Mouse (Mus musculus): ENCODE results near the gene Rbms3. TPM values are rescaled to one million over a fixed set of nuclear protein-coding genes. Genes with fewer than 3 reads are reported as not detected.

Rbms3 gene
- polyA plus RNA-seq, 1 experiment from 2014 or later, result 98.2 TPM

DNA sequence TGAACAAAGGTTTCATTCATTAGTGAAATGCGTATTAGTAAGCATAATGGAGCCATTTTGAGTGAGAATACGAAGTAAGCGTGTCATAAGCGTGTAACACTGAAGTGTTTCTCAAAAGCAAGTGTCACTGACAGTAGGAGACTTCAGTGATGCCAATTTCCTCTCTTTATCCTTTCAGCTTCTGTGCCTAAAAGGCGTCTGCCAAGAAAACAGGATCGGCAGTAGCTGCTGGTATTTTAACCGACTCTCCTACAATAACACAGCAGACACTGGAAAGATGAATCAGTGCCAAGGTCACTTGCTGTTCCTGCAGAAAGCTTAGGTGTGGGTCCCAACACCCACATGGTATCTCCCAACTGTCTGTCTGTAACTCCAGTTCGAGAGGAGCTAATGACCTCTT lies 985.1 kb downstream of the Rbms3 start:
- ATAC-seq (ENCODE audit: insufficient number of reproducible peaks, insufficient read depth, low FRiP score, low TSS enrichment, low read depth), result no peak

DNA sequence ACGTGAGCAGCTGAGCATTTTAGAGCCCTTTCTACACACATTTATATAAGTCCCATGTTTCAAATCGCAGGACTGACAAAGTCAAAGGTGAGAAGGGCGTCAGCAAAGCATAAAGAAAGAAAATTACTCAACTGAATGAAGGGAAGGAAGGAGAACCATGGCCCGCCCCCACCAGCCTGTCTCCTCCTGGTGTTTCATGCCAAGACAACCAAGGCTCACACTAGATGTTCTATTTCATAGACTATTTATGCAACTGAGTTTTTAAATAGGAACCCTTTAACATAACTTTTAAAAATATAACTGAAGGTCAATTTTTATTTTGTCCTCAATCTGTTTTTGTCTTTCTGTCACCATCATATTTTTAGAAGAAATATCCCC lies 989.4 kb downstream of the Rbms3 start:
- Histone ChIP-seq H3K9me3 (no peaks in the 10 kb centered on the region), H3K9ac (no peak overlapping the region), H3K36me3 (peaks cover 16% of the 10 kb centered on the region), H3K4me3 (no peak overlapping the region), H3K4me1 (peaks cover 10% of the 10 kb centered on the region), H3K4me2 (no peak overlapping the region), H3K27ac (no peak overlapping the region), H3K27me3 (no peaks in the 10 kb centered on the region)
- ATAC-seq (ENCODE audit: insufficient number of reproducible peaks, insufficient read depth, low FRiP score, low TSS enrichment, low read depth), result no peak
- WGBS, result 75% methylated on average over 4 of the region's 4 CpGs

More for the DNA sequence above, 985.1 kb downstream of the Rbms3 start:
- Histone ChIP-seq H3K27me3 (no peaks in the 10 kb centered on the region), H3K36me3 (0 out of 2 replicates have a peak, but pooled peaks cover 7% of the 10 kb centered on the region), H3K4me1 (peaks cover 9% of the 10 kb centered on the region), H3K4me2 (no peak overlapping the region), H3K4me3 (no peak overlapping the region), H3K27ac (no peak overlapping the region), H3K9me3 (no peaks in the 10 kb centered on the region), H3K9ac (no peak overlapping the region)
- 65% methylated on average over 8 of the region's 8 CpGs for WGBS

DNA sequence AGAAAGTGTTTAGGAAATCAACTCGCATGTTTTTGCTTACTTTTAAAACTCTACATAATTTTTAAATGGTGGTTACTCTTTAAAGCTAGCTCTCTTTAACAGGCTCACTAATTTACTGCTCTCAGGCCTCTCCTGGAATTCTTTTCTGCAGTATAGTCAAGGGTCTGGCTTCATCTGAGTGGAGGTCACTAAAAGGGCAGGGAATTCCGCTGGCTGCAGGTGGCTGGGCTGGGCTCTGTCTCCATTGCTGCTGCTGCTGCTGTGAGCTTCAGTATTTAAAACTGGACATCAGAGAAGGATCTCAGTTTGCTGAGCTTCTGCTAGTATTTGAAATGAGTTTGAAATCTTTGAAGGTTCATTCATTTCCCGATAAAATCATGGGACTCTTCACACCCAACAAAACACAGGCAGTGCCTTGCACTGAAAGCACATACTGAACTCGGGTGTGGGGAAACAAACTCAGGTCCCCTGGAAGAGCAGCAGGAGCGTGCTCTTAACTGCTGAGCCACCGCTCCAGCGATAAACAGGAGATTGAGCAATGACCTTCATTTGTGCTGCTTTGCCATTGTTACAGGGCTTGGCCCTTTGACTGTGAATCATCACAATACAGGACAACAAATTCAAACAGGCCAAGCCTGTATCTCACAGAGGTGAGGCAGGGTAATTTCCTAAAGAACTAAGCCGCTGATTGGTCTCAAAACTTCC lies 990.0 kb downstream of the Rbms3 start:
- H3K4me3 ChIP-seq, result no peak overlapping the region
- no peaks in the 10 kb centered on the region for H3K9me3 ChIP-seq
- no peak overlapping the region for H3K4me2 ChIP-seq
- no peak overlapping the region for H3K9ac ChIP-seq
- H3K27me3 ChIP-seq, result no peaks in the 10 kb centered on the region
- peaks cover 10% of the 10 kb centered on the region for H3K4me1 ChIP-seq
- H3K36me3 ChIP-seq, result peaks cover 18% of the 10 kb centered on the region
- no peak overlapping the region for H3K27ac ChIP-seq
- 64% methylated on average over 8 of the region's 8 CpGs for WGBS
- no peak for ATAC-seq (ENCODE audit: insufficient number of reproducible peaks, insufficient read depth, low FRiP score, low TSS enrichment, low read depth)

GRCm38 (mm10) chr9:116633786-116634185 lies 995.9 kb downstream of the Rbms3 start:
- Histone ChIP-seq H3K4me3 (no peak overlapping the region), H3K27me3 (no peaks in the 10 kb centered on the region), H3K9ac (no peak overlapping the region), H3K36me3 (peaks cover 15% of the 10 kb centered on the region), H3K27ac (no peak overlapping the region), H3K4me1 (no peaks in the 10 kb centered on the region), H3K9me3 (peaks cover 4% of the 10 kb centered on the region), H3K4me2 (no peak overlapping the region)
- WGBS, result 63% methylated on average over 5 of the region's 5 CpGs
- ATAC-seq (ENCODE audit: insufficient number of reproducible peaks, insufficient read depth, low FRiP score, low TSS enrichment, low read depth), result no peak

DNA sequence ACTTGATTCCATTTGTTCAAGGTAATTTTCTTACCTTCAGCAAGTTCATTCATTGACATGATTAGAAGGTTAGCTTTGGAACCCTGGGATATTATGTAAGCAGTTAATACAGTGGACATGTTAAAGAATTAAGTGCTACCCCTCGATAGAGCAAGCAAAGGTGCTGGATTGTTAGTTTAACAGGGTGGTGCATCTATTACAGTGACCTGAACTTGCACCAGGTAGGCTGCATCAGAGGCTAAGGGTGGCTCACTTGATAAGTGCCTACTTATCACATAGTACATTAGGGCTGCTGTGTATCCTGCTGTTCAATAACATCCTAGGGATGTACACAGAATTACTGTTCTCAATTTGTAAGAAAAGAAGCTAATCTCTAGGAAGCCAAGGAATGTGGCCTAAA lies 996.6 kb downstream of the Rbms3 start:
- Histone ChIP-seq H3K4me1 (no peaks in the 10 kb centered on the region), H3K36me3 (peaks cover 15% of the 10 kb centered on the region), H3K9me3 (peaks cover 4% of the 10 kb centered on the region), H3K9ac (no peak overlapping the region), H3K4me3 (no peak overlapping the region), H3K27me3 (no peaks in the 10 kb centered on the region), H3K4me2 (no peak overlapping the region), H3K27ac (no peak overlapping the region)
- 87% methylated on average over 1 of the region's 1 CpGs for WGBS
- no peak for ATAC-seq (ENCODE audit: insufficient number of reproducible peaks, insufficient read depth, low FRiP score, low TSS enrichment, low read depth)

DNA sequence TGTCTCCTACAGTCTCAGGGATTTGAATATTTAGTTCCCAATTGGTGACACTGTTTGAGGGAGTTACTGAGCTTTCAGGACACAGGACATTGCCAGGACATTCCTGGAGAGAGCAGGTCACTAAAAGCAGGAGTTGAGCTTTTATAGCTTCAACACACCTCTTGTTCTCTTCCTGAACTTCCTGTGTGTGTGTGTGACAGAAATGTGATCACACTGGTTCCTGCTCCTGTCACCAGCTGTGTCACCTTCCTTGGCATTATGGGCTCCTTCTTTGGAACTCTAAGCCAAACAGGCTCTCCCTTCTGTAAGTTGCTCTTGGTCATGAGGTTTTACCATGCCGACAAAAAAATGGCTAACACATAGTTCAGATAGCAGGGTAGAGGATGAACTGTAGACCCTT lies 997.9 kb downstream of the Rbms3 start:
- H3K9me3 ChIP-seq, result peaks cover 4% of the 10 kb centered on the region
- peaks cover 15% of the 10 kb centered on the region for H3K36me3 ChIP-seq
- H3K9ac ChIP-seq, result no peak overlapping the region
- H3K27me3 ChIP-seq, result no peaks in the 10 kb centered on the region
- no peak overlapping the region for H3K27ac ChIP-seq
- no peak for ATAC-seq (ENCODE audit: insufficient number of reproducible peaks, insufficient read depth, low FRiP score, low TSS enrichment, low read depth)
- WGBS, result 97% methylated on average over 1 of the region's 1 CpGs
- H3K4me3 ChIP-seq, result no peak overlapping the region
- H3K4me1 ChIP-seq, result no peaks in the 10 kb centered on the region
- H3K4me2 ChIP-seq, result no peak overlapping the region

DNA sequence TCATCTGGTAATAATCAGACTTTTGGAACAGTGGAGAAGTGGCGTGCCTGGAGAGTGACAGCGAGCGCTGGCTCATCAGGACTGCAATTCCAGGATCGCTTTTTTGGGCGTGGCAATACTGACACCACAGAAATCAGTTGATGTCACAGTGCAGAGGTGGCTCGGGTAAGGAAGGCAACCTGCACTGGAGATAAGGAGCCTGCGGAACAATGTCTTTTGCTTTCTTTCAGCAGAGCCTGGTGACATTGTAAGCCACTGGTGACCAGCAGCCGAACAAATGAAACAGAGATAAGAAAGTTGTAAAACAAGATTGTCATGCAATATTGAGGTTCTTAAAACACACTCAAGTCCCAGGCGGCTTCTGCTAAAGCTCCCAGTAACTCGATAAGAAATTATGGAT lies 998.9 kb downstream of the Rbms3 start:
- no peak for ATAC-seq (ENCODE audit: insufficient number of reproducible peaks, insufficient read depth, low FRiP score, low TSS enrichment, low read depth)
- Histone ChIP-seq H3K9ac (no peak overlapping the region), H3K9me3 (peaks cover 4% of the 10 kb centered on the region), H3K4me1 (no peaks in the 10 kb centered on the region), H3K4me2 (no peak overlapping the region), H3K4me3 (no peak overlapping the region), H3K27ac (no peak overlapping the region), H3K27me3 (no peaks in the 10 kb centered on the region), H3K36me3 (peaks cover 10% of the 10 kb centered on the region)
- 69% methylated on average over 10 of the region's 10 CpGs for WGBS

DNA sequence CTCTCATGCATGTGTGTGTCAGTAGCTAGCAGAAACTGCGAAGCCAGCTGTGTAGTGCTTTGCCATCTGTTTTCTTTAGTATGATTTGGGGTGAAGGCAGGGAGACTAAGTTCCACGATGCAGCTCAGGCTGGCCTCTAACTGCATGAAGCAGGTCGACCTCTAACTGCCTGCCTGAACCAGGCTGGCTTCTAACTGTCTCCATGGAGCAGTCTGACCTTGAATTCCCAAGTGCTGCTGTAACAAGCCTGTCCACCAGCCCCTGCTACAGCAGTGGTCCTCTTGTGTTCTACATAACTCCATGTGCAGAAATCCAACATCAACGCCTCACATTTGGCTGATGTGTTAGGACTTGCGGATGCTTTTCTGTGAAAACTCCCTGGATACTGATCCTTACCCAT lies 1009.3 kb downstream of the Rbms3 start:
- no peaks in the 10 kb centered on the region for H3K27me3 ChIP-seq
- no peak for ATAC-seq (ENCODE audit: insufficient number of reproducible peaks, insufficient read depth, low FRiP score, low TSS enrichment, low read depth)
- H3K36me3 ChIP-seq, result no peaks in the 10 kb centered on the region
- H3K9ac ChIP-seq, result no peak overlapping the region
- no peak overlapping the region for H3K27ac ChIP-seq
- no peaks in the 10 kb centered on the region for H3K4me1 ChIP-seq
- WGBS, result 74% methylated on average over 5 of the region's 5 CpGs
- no peak overlapping the region for H3K4me3 ChIP-seq
- H3K4me2 ChIP-seq, result no peak overlapping the region
- no peaks in the 10 kb centered on the region for H3K9me3 ChIP-seq

- Histone ChIP-seq H3K9ac (no peak overlapping the region), H3K27ac (no peak overlapping the region), H3K27me3 (no peaks in the 10 kb centered on the region), H3K36me3 (no peaks in the 10 kb centered on the region), H3K4me1 (no peaks in the 10 kb centered on the region), H3K4me2 (no peak overlapping the region), H3K9me3 (no peaks in the 10 kb centered on the region), H3K4me3 (no peak overlapping the region)
- no peak for ATAC-seq (ENCODE audit: insufficient number of reproducible peaks, insufficient read depth, low FRiP score, low TSS enrichment, low read depth)
- 92% methylated on average over 5 of the region's 5 CpGs for WGBS
These were observed 1010.8 kb downstream of the Rbms3 start for GRCm38 (mm10) chr9:116618886-116619285.

DNA sequence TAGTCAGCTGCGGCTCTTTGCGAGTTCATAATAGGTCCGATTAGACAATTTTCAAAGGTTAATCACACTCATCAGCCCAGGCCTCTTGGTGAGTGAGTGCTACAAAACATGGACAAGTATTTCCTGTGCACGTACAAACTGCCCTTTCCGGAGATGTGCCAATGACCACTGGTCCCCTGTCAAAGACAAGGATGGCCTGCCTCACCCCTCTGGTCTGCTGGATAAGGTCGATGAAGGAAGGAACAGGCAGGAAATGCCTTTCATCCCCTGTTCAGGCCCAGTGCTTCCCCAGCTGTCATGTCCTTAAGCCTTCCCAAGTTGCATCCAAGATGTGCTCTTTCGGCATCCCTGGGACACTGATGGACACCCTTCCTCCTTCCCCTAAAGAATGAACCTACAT lies 1016.4 kb downstream of the Rbms3 start:
- Histone ChIP-seq H3K27me3 (no peaks in the 10 kb centered on the region), H3K4me1 (no peaks in the 10 kb centered on the region; the same call in 1 of the 2 replicates), H3K4me3 (no peak overlapping the region), H3K9ac (no peak overlapping the region), H3K4me2 (no peak overlapping the region), H3K9me3 (no peaks in the 10 kb centered on the region), H3K36me3 (no peaks in the 10 kb centered on the region), H3K27ac (no peak overlapping the region)
- no peak for ATAC-seq (ENCODE audit: insufficient number of reproducible peaks, insufficient read depth, low FRiP score, low TSS enrichment, low read depth)
- 80% methylated on average over 7 of the region's 7 CpGs for WGBS

DNA sequence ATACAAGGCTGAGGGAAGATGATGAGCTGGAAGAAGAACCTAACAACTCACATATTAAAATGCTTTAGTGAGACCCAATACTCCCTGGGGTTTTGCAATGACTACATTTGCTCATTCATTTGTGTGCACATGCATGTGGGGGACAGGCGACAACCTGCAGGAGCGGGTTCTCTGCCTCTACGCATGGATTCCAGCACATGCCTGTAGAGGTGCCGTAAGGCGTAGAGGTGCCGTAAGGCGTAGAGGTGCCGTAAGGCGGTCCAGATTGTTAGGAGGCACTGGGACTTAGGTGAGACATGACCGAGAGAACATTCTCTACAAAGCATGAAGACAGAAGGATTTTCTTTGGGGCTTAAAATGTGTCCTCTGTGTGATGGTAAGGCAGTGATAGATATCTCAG lies 1033.7 kb downstream of the Rbms3 start:
- WGBS, result 96% methylated on average over 10 of the region's 10 CpGs
- Histone ChIP-seq H3K4me1 (peaks cover 13% of the 10 kb centered on the region), H3K4me3 (no peak overlapping the region), H3K27ac (no peak overlapping the region), H3K4me2 (no peak overlapping the region), H3K27me3 (no peaks in the 10 kb centered on the region), H3K36me3 (0 out of 2 replicates have a peak, but pooled peaks cover 7% of the 10 kb centered on the region), H3K9ac (no peak overlapping the region), H3K9me3 (no peaks in the 10 kb centered on the region)
- ATAC-seq (ENCODE audit: insufficient number of reproducible peaks, insufficient read depth, low FRiP score, low TSS enrichment, low read depth), result no peak

GRCm38 (mm10) chr9:116592486-116592885 lies 1037.2 kb downstream of the Rbms3 start:
- Histone ChIP-seq H3K36me3 (0 out of 2 replicates have a peak, but pooled peaks cover 6% of the 10 kb centered on the region), H3K27me3 (no peaks in the 10 kb centered on the region), H3K4me1 (peaks cover 11% of the 10 kb centered on the region), H3K9me3 (peaks cover 4% of the 10 kb centered on the region; the same call in 1 of the 2 replicates), H3K27ac (no peak overlapping the region; the same call in 1 of the 2 replicates), H3K4me3 (no peak overlapping the region), H3K9ac (no peak overlapping the region), H3K4me2 (no peak overlapping the region)
- WGBS, result 64% methylated on average over 4 of the region's 4 CpGs
- no peak for ATAC-seq (ENCODE audit: insufficient number of reproducible peaks, insufficient read depth, low FRiP score, low TSS enrichment, low read depth)
